Mouse (Mus musculus) CH12.LX (cell line): ENCODE measurements at regions not wholly inside any gene's neighbourhood (a gene's known extent, or its start where the extent isn't known, plus 50 kb on each side); places are given as distances from the start of the nearest gene placed in this dataset.

Experiments used
- DNase-seq: peaks from one replicate; pipeline ENCODE4 v3.0.0-alpha.2; 2013; ENCODE audit errors: extremely low read depth
- H3K27ac ChIP-seq: 2 replicates; pipeline ENCODE4 v1.5.1; 2012; ENCODE audit warnings: low read depth, mild to moderate bottlenecking, control low read depth, moderate library complexity; ENCODE audit not compliant: insufficient read depth
- H3K27me3 ChIP-seq: replicated peaks from 2 replicates; pipeline ENCODE3; 2012; ENCODE audit warnings: inconsistent platforms
- H3K36me3 ChIP-seq, 2 experiments: replicated peaks in 1 of 2; 2 replicates each; pipeline versions ENCODE3 to v1.6.1; 2012; ENCODE audit warnings: inconsistent platforms in 1 of 2, low read length in 1 of 2, mild to moderate bottlenecking in 1 of 2, mixed read lengths in 1 of 2, moderate library complexity in 1 of 2; ENCODE audit not compliant: control insufficient read depth in 1 of 2, insufficient read depth in 1 of 2
- H3K4me1 ChIP-seq, 2 experiments: 2 replicates each; pipeline ENCODE4 v1.6.1; 2012; ENCODE audit warnings: inconsistent platforms in 1 of 2, moderate library complexity in 1 of 2; ENCODE audit not compliant: insufficient read depth in 2 of 2, control insufficient read depth in 1 of 2
- H3K4me2 ChIP-seq: 2 replicates; pipeline ENCODE4 v1.6.1; 2012; ENCODE audit warnings: low read depth, mild to moderate bottlenecking, control low read depth; ENCODE audit not compliant: poor library complexity, insufficient read depth, severe bottlenecking
- H3K4me3 ChIP-seq, 3 experiments: fragments of 150-350 bp in 1 of 3; sonication (generic) in 1 of 3; replicated peaks in 1 of 3; 2 replicates each; pipeline versions ENCODE3 to v1.5.1; 2011 to 2012; ENCODE audit warnings: low read depth in 2 of 3, low read length in 2 of 3, mild to moderate bottlenecking in 2 of 3, moderate library complexity in 2 of 3, control low read depth in 1 of 3, improper control_type of control experiment in 1 of 3, inconsistent platforms in 1 of 3, mixed read lengths in 1 of 3; ENCODE audit not compliant: poor library complexity in 1 of 3
- H3K79me2 ChIP-seq: replicated peaks from 2 replicates; pipeline ENCODE4 v1.6.1; 2012; ENCODE audit warnings: mild to moderate bottlenecking, moderate library complexity; ENCODE audit not compliant: control insufficient read depth, poor library complexity, insufficient read depth, severe bottlenecking; ENCODE audit errors: extremely low read depth
- H3K9ac ChIP-seq: 2 replicates; pipeline ENCODE4 v1.6.1; 2012; ENCODE audit warnings: low read depth, mild to moderate bottlenecking, control low read depth, moderate library complexity; ENCODE audit not compliant: insufficient read depth
- H3K9me3 ChIP-seq: replicated peaks from 2 replicates; pipeline ENCODE3; 2012; ENCODE audit warnings: low read length, inconsistent platforms, mixed read lengths
- CHD1 ChIP-seq: IDR thresholded peaks from 2 replicates; pipeline ENCODE4 v1.6.1; 2012; ENCODE audit warnings: low read depth, low read length, improper control_type of control experiment, inconsistent platforms
- CTCF ChIP-seq, 2 experiments: IDR thresholded peaks in 1 of 2; conservative IDR thresholded peaks in 1 of 2; 2 replicates each; pipeline ENCODE4 v1.5.1; 2011 to 2012; ENCODE audit warnings: low read depth in 2 of 2, low read length in 2 of 2, improper control_type of control experiment in 1 of 2, inconsistent platforms in 1 of 2, mild to moderate bottlenecking in 1 of 2, moderate library complexity in 1 of 2
- E2F4 ChIP-seq: IDR thresholded peaks from 2 replicates; pipeline ENCODE4 v1.6.1; 2011; ENCODE audit warnings: low read depth, low read length, improper control_type of control experiment; ENCODE audit not compliant: insufficient replicate concordance
- ELF1 ChIP-seq: IDR thresholded peaks from 2 replicates; pipeline ENCODE4 v1.6.1; 2014; ENCODE audit warnings: low read depth, mild to moderate bottlenecking, inconsistent platforms, low read length, improper control_type of control experiment
- EP300 ChIP-seq: IDR thresholded peaks from 2 replicates; pipeline ENCODE4 v1.6.1; 2011; ENCODE audit warnings: low read length, improper control_type of control experiment
- ETS1 ChIP-seq: conservative IDR thresholded peaks from 2 replicates; pipeline ENCODE4 v1.6.1; 2012; ENCODE audit warnings: low read depth, mild to moderate bottlenecking, inconsistent platforms, low read length, improper control_type of control experiment, moderate library complexity
- IRF4 ChIP-seq: IDR thresholded peaks from 2 replicates; pipeline ENCODE4 v1.6.1; 2014; ENCODE audit warnings: low read depth, mild to moderate bottlenecking, inconsistent platforms, low read length, improper control_type of control experiment
- KAT2A ChIP-seq: IDR thresholded peaks from 2 replicates; pipeline ENCODE4 v1.6.1; 2012; ENCODE audit warnings: low read length, improper control_type of control experiment, inconsistent platforms; ENCODE audit not compliant: insufficient replicate concordance
- MAFK ChIP-seq: IDR thresholded peaks from 2 replicates; pipeline ENCODE4 v1.6.1; 2011; ENCODE audit warnings: low read length, improper control_type of control experiment; ENCODE audit not compliant: insufficient replicate concordance
- MAZ ChIP-seq: IDR thresholded peaks from 2 replicates; pipeline ENCODE4 v1.6.1; 2012; ENCODE audit warnings: low read depth, mild to moderate bottlenecking, inconsistent platforms, low read length, improper control_type of control experiment, moderate library complexity
- MYC ChIP-seq: IDR thresholded peaks from 2 replicates; pipeline ENCODE4 v1.6.1; 2011; ENCODE audit warnings: low read depth, mild to moderate bottlenecking, improper control_type of control experiment, low read length
- PAX5 ChIP-seq: IDR thresholded peaks from 2 replicates; pipeline ENCODE4 v1.6.1; 2012; ENCODE audit warnings: low read length, inconsistent platforms, mixed read lengths
- RAD21 ChIP-seq: IDR thresholded peaks from 2 replicates; pipeline ENCODE4 v1.6.1; 2011; ENCODE audit warnings: low read depth, mild to moderate bottlenecking, low read length, improper control_type of control experiment, moderate library complexity
- RCOR1 ChIP-seq: conservative IDR thresholded peaks from 2 replicates; pipeline ENCODE4 v1.6.1; 2012; ENCODE audit warnings: low read depth, mild to moderate bottlenecking, inconsistent platforms, low read length, improper control_type of control experiment
- SIN3A ChIP-seq: IDR thresholded peaks from 2 replicates; pipeline ENCODE4 v1.6.1; 2012; ENCODE audit warnings: low read length, improper control_type of control experiment, inconsistent platforms
- TBP ChIP-seq: conservative IDR thresholded peaks from 2 replicates; pipeline ENCODE4 v1.6.1; 2011; ENCODE audit warnings: low read depth, low read length, improper control_type of control experiment
- TCF12 ChIP-seq: IDR thresholded peaks from 2 replicates; pipeline ENCODE4 v1.6.1; 2014; ENCODE audit warnings: low read depth, mild to moderate bottlenecking, inconsistent platforms, low read length, improper control_type of control experiment
- UBTF ChIP-seq: IDR thresholded peaks from 2 replicates; pipeline ENCODE4 v1.6.1; 2012; ENCODE audit warnings: low read depth, mild to moderate bottlenecking, inconsistent platforms, low read length, improper control_type of control experiment, moderate library complexity
- dilution Hi-C: fragments of 300-500 bp; cut with MboI; formaldehyde crosslinking; loops from 2 replicates; pipeline ENCODE4 v1.14.3; 2020; ENCODE audit warnings: low sequenced_read_pairs; ENCODE audit not compliant: extremely low pct_unique_long_range_greater_than_20kb, extremely low pct_ligation_motif_present
- in situ Hi-C: fragments of 300-500 bp; cut with MboI; formaldehyde crosslinking; loops from 3 replicates; pipeline ENCODE4 v1.14.3; 2019; ENCODE audit warnings: low sequenced_read_pairs, low pct_ligation_motif_present, low pct_unique_long_range_greater_than_20kb, mixed read lengths

GRCm38 (mm10) chr4:54648254-54648653 lies 296.6 kb upstream of the Zfp462 start:
- Histone ChIP-seq H3K4me1 (no peaks in the 10 kb centered on the region), H3K4me2 (no peak overlapping the region), H3K27ac (no peak overlapping the region), H3K4me3 (no peak overlapping the region), H3K9me3 (peaks cover 39% of the 10 kb centered on the region), H3K79me2 (no peaks in the 10 kb centered on the region), H3K27me3 (no peaks in the 10 kb centered on the region), H3K36me3 (no peaks in the 10 kb centered on the region), H3K9ac (no peak overlapping the region)
- dilution Hi-C loops = no loop called here
- no peak for DNase-seq
- TF ChIP-seq TCF12 = no peak
- TF ChIP-seq EP300 = no peak
- no peak for TF ChIP-seq IRF4
- no peak for TF ChIP-seq CTCF (conservative IDR thresholded peaks at IDR 0.05 in 1 of 2, IDR thresholded peaks at IDR 0.05 in 1 of 2; ENCODE audit: low read depth in 2 of 2, low read length in 2 of 2)
- TF ChIP-seq TBP = no peak
- no peak for TF ChIP-seq CHD1
- TF ChIP-seq SIN3A = no peak
- TF ChIP-seq MYC = no peak
- TF ChIP-seq ETS1 = no peak
- in situ Hi-C loops = no loop called here

- Histone ChIP-seq H3K9ac (no peak overlapping the region), H3K9me3 (peaks cover 34% of the 10 kb centered on the region), H3K36me3 (no peaks in the 10 kb centered on the region), H3K27ac (no peak overlapping the region), H3K4me2 (no peak overlapping the region), H3K4me3 (no peak overlapping the region), H3K4me1 (no peaks in the 10 kb centered on the region), H3K79me2 (no peaks in the 10 kb centered on the region), H3K27me3 (no peaks in the 10 kb centered on the region)
- dilution Hi-C loops = no loop called here
- TF ChIP-seq EP300 = no peak
- in situ Hi-C loops = no loop called here
- no peak for DNase-seq
Measured at GRCm38 (mm10) chr4:54651646-54652110, 293.2 kb upstream of the Zfp462 start.

GRCm38 (mm10) chr4:54652111-54653021 lies 292.5 kb upstream of the Zfp462 start:
- no peak for TF ChIP-seq MAZ
- no peak for TF ChIP-seq UBTF
- TF ChIP-seq RCOR1 = no peak
- TF ChIP-seq KAT2A = no peak
- TF ChIP-seq MAFK = no peak
- no peak for TF ChIP-seq IRF4
- TF ChIP-seq RAD21 = no peak
- TF ChIP-seq E2F4 = no peak
- TF ChIP-seq SIN3A = no peak
- no peak for TF ChIP-seq ELF1
- no peak for TF ChIP-seq CHD1
- no peak for TF ChIP-seq TBP
- no peak for TF ChIP-seq EP300
- no peak for TF ChIP-seq PAX5
- no peak for TF ChIP-seq MYC
- TF ChIP-seq, all 38 proteins: peak for 0
- H3K79me2 ChIP-seq = no peaks in the 10 kb centered on the region
- H3K9me3 ChIP-seq = peaks cover 32% of the 10 kb centered on the region
- H3K4me3 ChIP-seq = no peak overlapping the region
- no peaks in the 10 kb centered on the region for H3K27me3 ChIP-seq
- H3K4me1 ChIP-seq = no peaks in the 10 kb centered on the region
- DNase-seq = no peak
- H3K36me3 ChIP-seq = no peaks in the 10 kb centered on the region
- dilution Hi-C loops = no loop called here
- H3K9ac ChIP-seq = no peak overlapping the region
- no peak overlapping the region for H3K27ac ChIP-seq
- in situ Hi-C loops = no loop called here
- H3K4me2 ChIP-seq = no peak overlapping the region
